Mouse (Mus musculus) kidney, postnatal 25 days (tissue): ENCODE data around the gene Zbtb18.

Experiments
- DNase-seq, 2 experiments: peaks; one replicate each; pipeline ENCODE4 v3.0.0; 2021; ENCODE audit warnings: mixed read lengths in 2 of 2

Zbtb18 gene

GRCm38 (mm10) chr1:177484680-177485079 is 42.5 kb downstream of the Zbtb18 start:
- DNase-seq: no peak

GRCm38 (mm10) chr1:177489844-177490243 is 47.7 kb downstream of the Zbtb18 start:
- no peak for DNase-seq

- DNase-seq: no peak
Observed at GRCm38 (mm10) chr1:177490808-177491207, 48.7 kb downstream of the Zbtb18 start.

GRCm38 (mm10) chr1:177491280-177491679 is 49.1 kb downstream of the Zbtb18 start:
- DNase-seq: no peak

GRCm38 (mm10) chr1:177494306-177494705 is 52.2 kb downstream of the Zbtb18 start:
- DNase-seq: no peak

- DNase-seq: no peak
Observed at GRCm38 (mm10) chr1:177494913-177495542, 52.9 kb downstream of the Zbtb18 start.
